Mouse (Mus musculus) testis, adult 2 months (tissue): ENCODE measurements around the gene Npas3.

ENCODE experiments used
- CTCF ChIP-seq: fragments of 200-500 bp; IDR thresholded peaks from 2 replicates; pipeline ENCODE4 v1.5.1; 2012; ENCODE audit warnings: low read depth, mild to moderate bottlenecking, inconsistent platforms, low read length, moderate library complexity; ENCODE audit not compliant: control insufficient read depth, insufficient read depth, insufficient replicate concordance
- POLR2A ChIP-seq: fragments of 200-500 bp; IDR thresholded peaks from 2 replicates; pipeline ENCODE4 v1.6.1; 2012; ENCODE audit warnings: low read depth, mild to moderate bottlenecking, inconsistent platforms, low read length, moderate library complexity; ENCODE audit not compliant: control insufficient read depth

DNA sequence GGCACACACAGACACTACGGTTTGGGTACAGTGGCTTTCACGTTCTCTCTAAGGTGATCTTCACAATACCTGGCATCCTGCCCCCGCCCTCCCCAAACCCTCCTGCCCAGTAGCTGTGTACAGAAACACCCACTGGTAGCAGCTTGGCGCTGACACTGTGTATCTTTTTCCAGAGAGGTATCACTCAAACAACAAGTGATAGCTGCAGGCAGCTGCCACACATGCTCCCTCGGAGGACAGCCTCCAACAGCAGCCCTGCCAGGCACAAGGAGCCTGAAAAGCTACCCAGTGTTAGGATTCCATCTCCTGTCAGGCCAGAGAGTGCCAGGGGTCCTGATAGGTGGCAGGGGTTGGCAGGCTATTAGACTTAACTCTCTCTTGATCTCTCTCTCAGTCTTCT lies 747.2 kb downstream of the Npas3 start:
- no peak for TF ChIP-seq POLR2A
- TF ChIP-seq CTCF: no peak
